Comparison of ENCODE assay signal across 8 mouse cellular contexts in genomic region chr15:81937098-81937972, GRCm38 (mm10). TPM values are rescaled to one million over a fixed set of nuclear protein-coding genes. Genes with fewer than 3 reads are reported as not detected.
DNase-seq lines count a peak whose midpoint lies in the region; ATAC-seq and TF ChIP-seq lines count a peak whose summit lies in the region.

No protein-coding gene starts in this region.

- no peaks in the 10 kb centered on the region for H3K36me3 ChIP-seq in kidney, embryonic 14.5 days (ENCODE audit: control insufficient read depth, insufficient read depth, low read length)
- H3K36me3 ChIP-seq in hindbrain, embryonic 16.5 days (ENCODE audit: control insufficient read depth, insufficient read depth, low read length) = no peaks in the 10 kb centered on the region
- no peaks in the 10 kb centered on the region for H3K36me3 ChIP-seq in limb, embryonic 13.5 days

- no peak; the same call in 1 of the 2 replicates for ATAC-seq in kidney, embryonic 14.5 days (ENCODE audit: low FRiP score, low TSS enrichment)
- peak; percentile 53 for ATAC-seq in hindbrain, embryonic 16.5 days
- no peak; the same call in 1 of the 2 replicates for ATAC-seq in limb, embryonic 13.5 days (ENCODE audit: low FRiP score, low read depth)

- TF ChIP-seq POLR2A in cerebellum, adult 2 months (IDR thresholded peaks at IDR 0.05; ENCODE audit: borderline replicate concordance, insufficient read depth, low read length) = no peak
- peak; percentile 73 for TF ChIP-seq POLR2A in olfactory bulb, adult 2 months (IDR thresholded peaks at IDR 0.05; ENCODE audit: insufficient read depth, low read depth, low read length)

- H3K27ac ChIP-seq in kidney, embryonic 14.5 days (ENCODE audit: low read depth, low read length) = peak overlapping the region; percentile 60; the same call in 1 of the 2 replicates
- H3K27ac ChIP-seq in cerebellum, adult 2 months (ENCODE audit: insufficient read depth, low read length) = peak overlapping the region; percentile 84
- H3K27ac ChIP-seq in hindbrain, embryonic 16.5 days (ENCODE audit: low read depth, low read length) = peak overlapping the region; percentile 88
- H3K27ac ChIP-seq in limb, embryonic 13.5 days = peak overlapping the region; percentile 39; the same call in 1 of the 2 replicates
- peak overlapping the region; percentile 100 for H3K27ac ChIP-seq in olfactory bulb, adult 2 months (ENCODE audit: insufficient read depth, low read depth, low read length)

- no peaks in the 10 kb centered on the region for H3K9me3 ChIP-seq in kidney, embryonic 14.5 days (ENCODE audit: control insufficient read depth, low read length)
- H3K9me3 ChIP-seq in hindbrain, embryonic 16.5 days (ENCODE audit: control insufficient read depth, low read length) = no peaks in the 10 kb centered on the region
- H3K9me3 ChIP-seq in limb, embryonic 13.5 days = no peaks in the 10 kb centered on the region

- H3K9ac ChIP-seq in kidney, embryonic 14.5 days (ENCODE audit: low read depth, low read length) = peak overlapping the region; percentile 46
- H3K9ac ChIP-seq in hindbrain, embryonic 16.5 days (ENCODE audit: low read depth, low read length) = peak overlapping the region; percentile 77
- H3K9ac ChIP-seq in limb, embryonic 13.5 days = peak overlapping the region; percentile 71

- no peak for TF ChIP-seq CTCF in cerebellum, adult 2 months (IDR thresholded peaks at IDR 0.05; ENCODE audit: borderline replicate concordance, insufficient read depth, low read depth, low read length)
- no peak for TF ChIP-seq CTCF in olfactory bulb, adult 2 months (IDR thresholded peaks at IDR 0.05; ENCODE audit: insufficient read depth, low read depth, low read length)

- H3K4me1 ChIP-seq in kidney, embryonic 14.5 days (ENCODE audit: control insufficient read depth, insufficient read depth, low read length) = peaks cover 30% of the 10 kb centered on the region
- H3K4me1 ChIP-seq in cerebellum, adult 2 months (ENCODE audit: control insufficient read depth, insufficient read depth, low read length) = peaks cover 11% of the 10 kb centered on the region
- H3K4me1 ChIP-seq in hindbrain, embryonic 16.5 days (ENCODE audit: control insufficient read depth, insufficient read depth, low read depth, low read length) = peaks cover 30% of the 10 kb centered on the region
- peaks cover 26% of the 10 kb centered on the region for H3K4me1 ChIP-seq in limb, embryonic 13.5 days
- peaks cover 47% of the 10 kb centered on the region for H3K4me1 ChIP-seq in olfactory bulb, adult 2 months (ENCODE audit: control insufficient read depth, insufficient read depth, low read length)

- peak overlapping the region; percentile 62 for H3K4me2 ChIP-seq in kidney, embryonic 14.5 days (replicated peaks; ENCODE audit: low read depth, low read length)
- peak overlapping the region; percentile 63 for H3K4me2 ChIP-seq in hindbrain, embryonic 16.5 days (ENCODE audit: low read length)
- peak overlapping the region; percentile 76 for H3K4me2 ChIP-seq in limb, embryonic 13.5 days (replicated peaks)

- WGBS in kidney, embryonic 14.5 days = 5% methylated on average over 17 of the region's 19 CpGs
- 3% methylated on average over 19 of the region's 19 CpGs for WGBS in cerebellum, adult 2 months
- WGBS in hindbrain, embryonic 16.5 days = 3% methylated on average over 19 of the region's 19 CpGs
- 13% methylated on average over 19 of the region's 19 CpGs for WGBS in limb, embryonic 13.5 days
- WGBS in olfactory bulb, adult 2 months = 2% methylated on average over 19 of the region's 19 CpGs

- H3K27me3 ChIP-seq in kidney, embryonic 14.5 days (ENCODE audit: control insufficient read depth, insufficient read depth, low read length) = no peaks in the 10 kb centered on the region
- H3K27me3 ChIP-seq in cerebellum, adult 2 months (ENCODE audit: control insufficient read depth, insufficient read depth, low read length) = no peaks in the 10 kb centered on the region
- no peaks in the 10 kb centered on the region for H3K27me3 ChIP-seq in hindbrain, embryonic 16.5 days (replicated peaks; ENCODE audit: control insufficient read depth, insufficient read depth, low read length)
- no peaks in the 10 kb centered on the region; the same call in 1 of the 2 replicates for H3K27me3 ChIP-seq in limb, embryonic 13.5 days

- no peak for DNase-seq in kidney, adult 9 months
- DNase-seq in cerebellum, adult 2 months = peak; percentile 70 to 71
- DNase-seq in frontal cortex, postnatal 10 days (ENCODE audit: low spot score in 2 of 2) = peak; percentile 70 to 83
- DNase-seq in thymus, postnatal 10 days (ENCODE audit: low spot score in 2 of 2) = no peak

- peak overlapping the region; percentile 47 for H3K4me3 ChIP-seq in kidney, embryonic 14.5 days (ENCODE audit: low read length)
- peak overlapping the region; percentile 65 for H3K4me3 ChIP-seq in cerebellum, adult 2 months (replicated peaks; ENCODE audit: insufficient read depth, low read depth, low read length)
- peak overlapping the region; percentile 55 for H3K4me3 ChIP-seq in hindbrain, embryonic 16.5 days (ENCODE audit: low read length)
- peak overlapping the region; percentile 52 for H3K4me3 ChIP-seq in limb, embryonic 13.5 days
- peak overlapping the region; percentile 98 for H3K4me3 ChIP-seq in olfactory bulb, adult 2 months (ENCODE audit: insufficient read depth, low read depth, low read length)

RNA-seq across cellular contexts. Expression of gene Csdc2, which starts 0.8 kb away (rescaled TPM):
- polyA plus RNA-seq in kidney, embryonic 14.5 days (2014; fragmentation: Nextera tagmentation; extraction: Ambion mirVana) = 17.5 and 28.1 TPM in 2 replicates
- 258 and 264 TPM in 2 replicates for polyA plus RNA-seq in cerebellum, adult 2 months (2012; rRNA removed)
- 287 and 292 TPM in 2 replicates for polyA plus RNA-seq in hindbrain, embryonic 16.5 days (2015; fragmentation: Nextera tagmentation; extraction: Ambion mirVana)
- 13.4 and 15.0 TPM in 2 replicates for polyA plus RNA-seq in limb, embryonic 13.5 days (2015; fragmentation: Nextera tagmentation; extraction: Ambion mirVana)
- polyA plus RNA-seq in olfactory bulb, adult 2 months (2012; ENCODE audit: insufficient read depth, insufficient read length, low replicate concordance, missing spikeins) = not detected in 2 replicates

RNA-seq across cellular contexts. Expression of gene Polr3h, which starts 11.3 kb away (rescaled TPM):
- polyA plus RNA-seq in kidney, embryonic 14.5 days (2014; fragmentation: Nextera tagmentation; extraction: Ambion mirVana) = 76.5 and 78.9 TPM in 2 replicates
- 50.4 and 51.2 TPM in 2 replicates for polyA plus RNA-seq in cerebellum, adult 2 months (2012; rRNA removed)
- polyA plus RNA-seq in hindbrain, embryonic 16.5 days (2015; fragmentation: Nextera tagmentation; extraction: Ambion mirVana) = 88.2 and 105 TPM in 2 replicates
- 56.9 and 57.9 TPM in 2 replicates for polyA plus RNA-seq in limb, embryonic 13.5 days (2015; fragmentation: Nextera tagmentation; extraction: Ambion mirVana)
- polyA plus RNA-seq in olfactory bulb, adult 2 months (2012; ENCODE audit: insufficient read depth, insufficient read length, low replicate concordance, missing spikeins) = not detected in 2 replicates

RNA-seq across cellular contexts. Expression of gene Pmm1, which starts 23.4 kb away (rescaled TPM):
- 28.3 and 33.0 TPM in 2 replicates for polyA plus RNA-seq in kidney, embryonic 14.5 days (2014; fragmentation: Nextera tagmentation; extraction: Ambion mirVana)
- 249 and 289 TPM in 2 replicates for polyA plus RNA-seq in cerebellum, adult 2 months (2012; rRNA removed)
- 122 and 142 TPM in 2 replicates for polyA plus RNA-seq in hindbrain, embryonic 16.5 days (2015; fragmentation: Nextera tagmentation; extraction: Ambion mirVana)
- 26.3 and 26.8 TPM in 2 replicates for polyA plus RNA-seq in limb, embryonic 13.5 days (2015; fragmentation: Nextera tagmentation; extraction: Ambion mirVana)
- polyA plus RNA-seq in olfactory bulb, adult 2 months (2012; ENCODE audit: insufficient read depth, insufficient read length, low replicate concordance, missing spikeins) = not detected in 2 replicates

RNA-seq across cellular contexts. Expression of gene 1700029P11Rik, which starts 43.0 kb away (rescaled TPM):
- not detected in 2 replicates for polyA plus RNA-seq in kidney, embryonic 14.5 days (2014; fragmentation: Nextera tagmentation; extraction: Ambion mirVana)
- not detected in 2 replicates for polyA plus RNA-seq in cerebellum, adult 2 months (2012; rRNA removed)
- not detected in 2 replicates for polyA plus RNA-seq in hindbrain, embryonic 16.5 days (2015; fragmentation: Nextera tagmentation; extraction: Ambion mirVana)
- not detected in 2 replicates for polyA plus RNA-seq in limb, embryonic 13.5 days (2015; fragmentation: Nextera tagmentation; extraction: Ambion mirVana)
- not detected in 2 replicates for polyA plus RNA-seq in olfactory bulb, adult 2 months (2012; ENCODE audit: insufficient read depth, insufficient read length, low replicate concordance, missing spikeins)

RNA-seq across cellular contexts. Expression of gene Xrcc6, which starts 50.3 kb away (rescaled TPM):
- 71.9 and 87.6 TPM in 2 replicates for polyA plus RNA-seq in kidney, embryonic 14.5 days (2014; fragmentation: Nextera tagmentation; extraction: Ambion mirVana)
- polyA plus RNA-seq in cerebellum, adult 2 months (2012; rRNA removed) = 35.9 and 37.9 TPM in 2 replicates
- polyA plus RNA-seq in hindbrain, embryonic 16.5 days (2015; fragmentation: Nextera tagmentation; extraction: Ambion mirVana) = 44.4 and 48.9 TPM in 2 replicates
- 88.5 and 92.1 TPM in 2 replicates for polyA plus RNA-seq in limb, embryonic 13.5 days (2015; fragmentation: Nextera tagmentation; extraction: Ambion mirVana)
- 1,163 TPM in 1 of 2 replicates, not detected in the other for polyA plus RNA-seq in olfactory bulb, adult 2 months (2012; ENCODE audit: insufficient read depth, insufficient read length, low replicate concordance, missing spikeins)

Comparison
In these comparisons a context has a peak if more than half of its experiments do, and no peak if none do; other contexts are left out.
1. H3K27ac ChIP-seq: peak in every context shown above with its lines; median percentile 100 in olfactory bulb, adult 2 months; 88 in hindbrain, embryonic 16.5 days; 84 in cerebellum, adult 2 months; 60 in kidney, embryonic 14.5 days; 39 in limb, embryonic 13.5 days.
2. H3K4me3 ChIP-seq: peak in every context shown above with its lines; median percentile 98 in olfactory bulb, adult 2 months; 65 in cerebellum, adult 2 months; 55 in hindbrain, embryonic 16.5 days; 52 in limb, embryonic 13.5 days; 47 in kidney, embryonic 14.5 days.
3. DNase-seq: peak in cerebellum, adult 2 months (2 of 2) and frontal cortex, postnatal 10 days (2 of 2); none in kidney, adult 9 months (single experiment) and thymus, postnatal 10 days (0 of 2).
4. RNA of gene Polr3h, which starts 11.3 kb away (polyA plus RNA-seq): 88.2 to 105 TPM in hindbrain, embryonic 16.5 days, 76.5 to 78.9 TPM in kidney, embryonic 14.5 days, 56.9 to 57.9 TPM in limb, embryonic 13.5 days and 50.4 to 51.2 TPM in cerebellum, adult 2 months; not detected in olfactory bulb, adult 2 months; every median in the first group is over 10 times any median in the second.
5. Peak in every context shown above with its lines, with median percentiles within 50 percentile points of each other: H3K4me2 ChIP-seq and H3K9ac ChIP-seq.